Mouse (Mus musculus) B cell, adult 62 days (primary cell): Measurements from ENCODE around the gene Klhl35. TPM values are rescaled to one million over a fixed set of nuclear protein-coding genes. Genes with fewer than 3 reads are reported as not detected.

Experiments
- total RNA-seq: library from RNA; stranded (reverse); gene quantifications from 4 replicates; pipeline ENCODE4 v1.2.4, GENCODE M21; 2023

Gene Klhl35
- total RNA-seq, result 1.1 to 1.4 TPM (median 1.1 TPM) in 3 of 4 replicates, not detected in the other

GRCm38 (mm10) chr7:99465811-99466210 is at the start of gene Klhl35:
Klhl35 (plus strand) TSS chr7:99466004.

DNA sequence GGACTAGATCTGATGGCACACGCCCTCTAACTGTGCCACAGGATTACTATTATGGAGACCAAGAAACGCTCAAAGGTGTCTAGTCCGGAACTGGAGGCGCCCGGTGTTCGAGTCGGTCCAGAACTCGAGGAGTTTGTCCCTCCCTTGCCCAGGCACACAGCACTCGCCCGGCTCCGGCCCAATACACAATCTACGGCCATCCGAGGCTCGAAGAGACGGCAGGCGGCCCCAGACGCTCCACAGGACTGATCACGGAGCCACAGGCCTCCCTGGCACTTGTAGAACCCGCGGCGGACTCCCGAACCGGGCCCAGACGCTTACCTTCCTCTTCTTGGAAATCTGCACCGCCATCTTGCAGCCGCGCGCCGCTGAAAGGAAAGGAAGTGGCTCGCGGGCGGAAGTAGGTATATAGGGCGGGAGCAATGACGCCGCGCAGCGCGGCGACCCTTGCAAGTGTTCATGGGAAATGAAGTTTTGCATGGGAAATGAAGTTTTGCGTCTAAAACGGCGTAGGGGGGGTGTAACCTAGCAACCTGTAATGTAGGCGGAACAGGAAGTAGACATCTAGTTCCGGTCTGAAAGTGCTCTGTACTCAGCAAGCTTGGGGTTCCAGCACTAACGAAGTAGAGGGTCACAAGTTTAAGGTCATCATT is 17.6 kb downstream of the Klhl35 start, which contains the start of gene Rps3:
Gene Rps3 (minus strand): TSS at position 468 of the 653 bp plus-strand sequence.

Other genes starting within 250 kb of the Klhl35 start
- not detected in 4 replicates for gene Mogat2, start 227.4 kb upstream of the Klhl35 start, total RNA-seq
- not detected in 4 replicates for gene Map6, start 198.6 kb upstream of the Klhl35 start, total RNA-seq
- 0.25 to 0.30 TPM in 2 of 4 replicates, not detected in the others for gene Serpinh1, start 112.8 kb upstream of the Klhl35 start, total RNA-seq
- gene Gdpd5, start 84.6 kb upstream of the Klhl35 start, total RNA-seq, result 1.5 to 5.9 TPM (median 3.7 TPM) in 4 replicates
- gene Rps3, start 17.7 kb downstream of the Klhl35 start, total RNA-seq, result 1,081 to 1,218 TPM (median 1,176 TPM) in 4 replicates
- 43.4 to 60.5 TPM (median 58.6 TPM) in 4 replicates for gene Arrb1, start 69.5 kb downstream of the Klhl35 start, total RNA-seq
- gene Tpbgl, start 161.1 kb downstream of the Klhl35 start, total RNA-seq, result 0.20 to 0.30 TPM in 2 of 4 replicates, not detected in the others
- gene Slco2b1, start 245.3 kb downstream of the Klhl35 start, total RNA-seq, result 0.36 to 1.6 TPM (median 0.66 TPM) in 4 replicates